Mouse (Mus musculus) lung, adult 2 months (tissue): ENCODE results near the gene Bcl2.

Experiments used
- CTCF ChIP-seq: fragments of 200-500 bp; IDR thresholded peaks from 2 replicates; pipeline ENCODE4 v1.5.1; 2011; ENCODE audit warnings: mild to moderate bottlenecking, low read length, control low read depth; ENCODE audit not compliant: insufficient read depth
- POLR2A ChIP-seq: fragments of 200-500 bp; IDR thresholded peaks from 2 replicates; pipeline ENCODE4 v1.6.1; 2011; ENCODE audit warnings: low read depth, mild to moderate bottlenecking, control low read depth, low read length, borderline replicate concordance; ENCODE audit errors: extremely low read depth

- TF ChIP-seq CTCF, result no peak
- TF ChIP-seq POLR2A, result no peak
Observed at GRCm38 (mm10) chr1:106560105-106560504, 154.0 kb downstream of the Bcl2 start.
